Mouse (Mus musculus): ENCODE results near the gene Igfbp2. TPM values are rescaled to one million over a fixed set of nuclear protein-coding genes. Genes with fewer than 3 reads are reported as not detected.

Gene Igfbp2
- total RNA-seq, 4 experiments from 2014 or later: 36.7 to 56.7 (median 47.3) TPM

GRCm38 (mm10) chr1:72871337-72871696, 47.0 kb downstream of the Igfbp2 start:
- no peak for DNase-seq (ENCODE audit: low spot score in 2 of 2)

- peak; percentile 66 to 72 for DNase-seq (ENCODE audit: low spot score in 2 of 2)
Measured at GRCm38 (mm10) chr1:72871697-72872411, 47.6 kb downstream of the Igfbp2 start.

DNA sequence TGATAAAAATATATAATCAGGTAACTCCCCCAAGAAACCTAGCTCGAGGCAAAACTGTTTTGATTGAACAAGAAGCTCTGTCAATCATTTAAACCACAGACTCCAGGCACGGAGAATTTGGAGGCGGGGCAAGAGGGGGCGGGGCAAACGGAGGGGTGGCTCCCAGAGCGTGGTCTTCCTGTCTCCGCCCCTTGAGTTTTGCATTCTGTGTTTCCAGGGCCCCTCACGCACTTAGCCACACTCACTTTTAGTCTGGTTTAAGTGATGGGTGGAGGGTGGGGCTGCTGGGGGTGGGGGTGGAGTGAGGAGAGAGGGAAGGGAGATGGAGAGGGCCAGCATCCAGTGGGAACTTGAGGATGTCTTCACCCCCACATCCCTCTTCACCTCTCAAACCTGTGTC, 48.2 kb downstream of the Igfbp2 start:
- peak; percentile 63 to 67 for DNase-seq (ENCODE audit: low spot score in 2 of 2)

GRCm38 (mm10) chr1:72873078-72873477, 48.8 kb downstream of the Igfbp2 start:
- DNase-seq (ENCODE audit: low spot score in 2 of 2): no peak

DNA sequence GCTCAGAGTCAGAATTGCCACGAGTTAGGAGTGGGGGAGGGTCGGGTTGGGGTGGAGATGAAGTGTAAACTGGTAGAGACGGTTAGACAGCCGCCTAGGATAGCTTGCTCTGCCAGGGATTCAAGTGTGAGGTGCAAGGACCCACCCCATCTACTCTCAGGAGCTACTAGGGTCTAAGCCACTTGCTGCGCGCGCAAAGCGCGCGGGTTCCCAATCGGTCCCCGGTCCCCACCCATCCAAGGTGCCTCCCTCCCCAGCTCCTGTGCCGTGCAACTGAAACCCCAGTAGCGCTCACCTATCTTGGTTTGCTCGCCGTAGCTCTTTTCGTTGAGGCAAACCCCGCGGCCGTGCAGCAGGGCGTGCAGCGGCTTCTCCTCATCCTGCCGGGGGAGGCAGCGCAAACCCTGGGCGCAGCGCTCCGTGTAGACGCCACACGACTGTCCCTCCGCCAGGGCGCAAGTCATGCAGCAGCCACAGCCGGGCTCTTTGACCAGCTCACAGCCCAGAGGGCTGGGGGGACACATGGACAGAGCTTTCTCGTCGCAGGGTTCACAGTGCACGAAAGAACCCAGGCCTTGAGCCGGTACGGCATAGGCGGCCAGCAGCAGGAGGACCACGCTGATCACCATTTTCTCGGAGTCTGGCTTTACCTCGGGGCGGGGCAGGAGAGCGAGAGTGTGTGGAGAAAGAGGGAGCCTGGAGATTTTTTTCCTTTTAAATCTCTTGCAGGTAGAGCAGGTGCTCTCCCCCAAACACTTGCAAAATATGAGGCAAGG, 49.4 kb downstream of the Igfbp2 start:
- DNase-seq (ENCODE audit: low spot score in 2 of 2): peak in 1 of 2 experiments; percentile 64

DNA sequence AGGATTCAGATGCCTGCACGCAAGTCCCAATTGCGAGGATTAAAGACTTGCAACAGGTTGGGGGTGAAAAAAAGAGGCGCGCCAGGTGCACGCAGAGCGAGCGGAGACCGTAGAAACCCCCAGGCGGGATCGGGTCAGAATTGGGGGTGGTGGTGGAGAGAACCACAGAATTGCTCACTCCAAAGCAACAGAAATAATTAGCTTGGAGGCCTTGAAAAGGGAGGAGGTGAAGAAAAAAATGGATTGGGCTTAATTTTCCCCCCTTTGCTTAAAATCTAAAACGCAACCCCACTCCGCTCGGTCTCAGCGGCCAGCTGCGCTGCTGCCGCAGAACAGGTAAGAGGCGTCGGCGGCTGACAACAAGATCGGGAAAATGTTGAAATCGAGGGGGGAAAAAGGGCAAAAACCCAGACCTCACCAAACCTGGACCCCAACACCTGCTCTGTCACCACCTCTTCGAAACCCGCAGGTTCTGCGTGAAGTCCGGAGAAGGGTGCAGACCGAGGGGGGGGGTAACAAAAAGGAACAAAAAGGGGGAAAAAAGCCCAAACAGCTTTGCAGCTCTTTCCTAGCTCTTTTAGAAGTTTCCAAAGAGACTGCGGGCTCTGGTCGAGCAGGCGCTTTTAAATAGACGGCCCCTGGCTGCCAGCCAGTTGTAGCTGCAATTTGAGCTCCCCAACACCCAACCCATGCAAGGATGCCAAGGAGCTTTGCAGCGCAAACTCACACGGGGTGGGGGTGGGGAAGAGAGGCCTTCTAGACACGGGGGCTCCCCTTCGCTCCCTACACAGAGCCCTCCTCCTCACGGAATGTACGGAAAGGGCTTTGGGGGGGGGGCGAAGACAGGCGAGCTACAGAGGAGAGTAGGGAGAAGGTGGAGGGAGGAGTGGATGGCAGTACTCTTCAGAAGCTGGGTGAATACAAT, 50.2 kb downstream of the Igfbp2 start, which contains the start of gene Igfbp5:
Igfbp5 (minus strand) TSS at position 598 of the 925 bp plus-strand sequence.
- peak in 1 of 2 experiments; percentile 58 for DNase-seq (ENCODE audit: low spot score in 2 of 2)

DNA sequence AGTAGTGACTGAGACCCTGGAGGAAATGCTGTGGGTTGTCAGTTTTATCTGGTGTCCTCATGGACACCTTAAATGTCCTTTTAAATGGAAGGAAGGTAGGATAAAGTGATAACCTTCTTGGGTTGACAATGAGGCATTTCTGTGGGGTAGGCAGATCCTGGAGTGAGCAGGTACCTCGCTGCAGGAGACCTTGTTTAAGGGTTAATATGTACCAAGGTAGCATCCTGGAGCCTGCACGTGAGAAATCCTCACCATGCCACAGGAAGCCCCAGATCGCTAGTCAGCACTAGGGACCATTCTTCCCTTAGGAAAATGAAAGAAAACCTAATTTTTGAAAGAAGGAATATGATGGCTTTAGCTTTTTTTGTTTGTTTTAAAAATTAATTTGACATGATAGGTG, 51.4 kb downstream of the Igfbp2 start:
- DNase-seq (ENCODE audit: low spot score in 2 of 2): no peak

- DNase-seq (ENCODE audit: low spot score in 2 of 2): no peak
Measured at GRCm38 (mm10) chr1:72876111-72876510, 51.8 kb downstream of the Igfbp2 start.

GRCm38 (mm10) chr1:72877892-72878291, 53.6 kb downstream of the Igfbp2 start:
- DNase-seq (ENCODE audit: low spot score in 2 of 2): peak in 1 of 2 experiments; percentile 54

DNA sequence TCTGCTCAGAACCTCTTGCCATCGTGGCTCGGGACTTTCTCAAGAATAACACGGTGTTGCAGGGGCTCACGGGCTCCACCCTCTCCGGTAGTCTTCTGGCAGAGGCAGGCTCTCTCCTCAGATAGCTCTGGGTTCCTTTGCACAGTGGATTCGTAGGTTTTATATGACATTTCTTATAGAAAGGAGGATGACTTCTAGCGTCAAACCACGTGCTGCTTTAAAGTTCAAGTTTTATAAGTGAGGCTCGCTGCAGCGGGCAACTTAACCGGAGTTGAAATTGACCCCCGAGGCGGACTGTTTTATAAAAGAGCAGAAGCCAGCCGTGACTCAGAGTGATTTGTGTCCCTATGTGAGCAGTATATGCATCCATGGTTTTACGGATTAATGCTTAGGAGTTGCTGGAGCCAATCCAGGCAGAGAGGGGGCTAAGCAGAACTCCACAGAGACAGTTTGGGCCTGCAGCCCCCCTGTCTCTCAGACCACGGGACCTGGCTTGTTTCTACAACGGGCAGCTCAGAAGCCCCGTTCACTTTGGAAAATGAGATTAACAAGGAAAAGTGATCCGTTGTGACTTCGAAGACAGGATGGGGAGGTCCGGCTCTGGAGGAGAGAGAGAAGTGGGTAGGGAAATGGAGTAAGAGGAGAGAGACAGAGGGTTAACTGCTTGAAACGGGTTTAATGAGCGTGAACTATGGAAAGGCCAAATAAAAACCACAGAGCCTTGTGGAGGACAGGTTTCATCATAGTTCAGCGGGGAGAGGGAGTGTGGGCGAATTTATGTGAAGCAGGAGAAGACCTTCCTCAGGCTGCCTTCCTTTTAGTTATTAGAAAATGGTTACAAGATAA, 54.4 kb downstream of the Igfbp2 start:
- no peak for DNase-seq (ENCODE audit: low spot score in 2 of 2)

DNA sequence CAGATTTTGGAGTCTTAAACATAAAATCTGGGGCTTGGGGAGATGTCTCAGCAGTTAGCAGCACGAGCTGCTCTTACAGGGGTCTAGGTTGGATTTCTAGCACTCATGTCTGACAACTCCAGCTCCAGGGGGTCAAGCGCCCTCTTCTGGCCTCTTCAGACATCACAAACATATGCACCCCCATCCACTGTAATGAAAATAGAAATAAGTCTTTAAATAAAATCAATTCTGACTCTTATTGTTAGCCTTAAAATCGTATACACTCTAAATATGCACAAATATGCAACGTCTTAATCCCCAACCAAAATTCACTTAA, 55.0 kb downstream of the Igfbp2 start:
- DNase-seq (ENCODE audit: low spot score in 2 of 2): no peak

DNA sequence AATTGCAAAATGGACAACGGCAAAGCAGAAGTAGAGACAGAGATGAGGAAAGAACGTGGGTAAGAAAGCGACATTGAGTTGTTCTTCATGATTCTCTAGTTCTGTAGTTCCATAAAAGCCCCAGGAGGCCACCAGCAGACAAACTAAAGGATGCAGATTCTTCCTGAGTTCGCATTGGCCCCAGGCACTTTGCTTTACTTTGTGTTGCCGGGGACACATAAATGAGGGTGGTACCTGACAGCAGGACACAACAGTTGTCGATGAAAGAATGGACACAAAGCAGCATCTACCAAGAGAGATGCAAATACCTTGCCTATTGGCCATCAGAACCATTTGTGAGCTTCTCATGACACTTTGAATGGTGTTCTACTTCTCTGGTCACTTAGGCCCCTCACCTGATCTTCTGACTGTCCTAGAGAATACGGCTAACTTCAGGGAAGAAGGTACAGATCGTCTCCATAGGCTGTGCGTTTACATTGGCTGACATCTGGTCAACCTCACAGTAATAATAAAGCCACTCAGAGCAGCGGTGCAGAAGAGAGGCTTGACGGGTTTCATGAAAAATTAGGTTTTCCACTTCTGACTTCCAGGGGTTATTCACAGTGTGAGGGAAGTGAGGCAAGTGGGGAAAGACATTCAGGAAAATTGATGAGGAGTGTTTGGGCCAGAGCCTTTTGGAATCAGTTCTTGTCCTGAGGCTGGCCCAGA, 61.0 kb downstream of the Igfbp2 start:
- no peak for DNase-seq (ENCODE audit: low spot score in 2 of 2)

- DNase-seq (ENCODE audit: low spot score in 2 of 2): no peak
Measured at GRCm38 (mm10) chr1:72885819-72886169, 61.5 kb downstream of the Igfbp2 start.

DNA sequence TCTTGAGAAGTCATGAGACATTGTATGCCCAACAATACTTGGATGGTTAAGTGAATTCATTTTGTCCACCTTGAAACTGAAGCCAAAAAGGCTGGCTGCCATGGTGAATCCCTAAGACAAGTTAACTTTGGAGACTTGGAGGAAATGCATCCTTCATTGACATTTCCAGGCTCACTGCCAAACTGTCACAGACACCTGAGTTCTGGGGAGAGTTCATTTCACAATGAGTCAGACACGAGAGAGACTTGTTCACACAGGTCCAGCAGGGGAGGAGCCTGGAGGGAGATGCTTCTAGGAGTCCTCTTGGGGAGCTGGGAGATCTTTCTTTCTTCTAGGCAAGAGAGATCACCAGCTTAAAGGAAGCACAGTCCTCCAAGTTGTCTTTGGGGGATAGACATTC, 63.6 kb downstream of the Igfbp2 start:
- no peak for DNase-seq (ENCODE audit: low spot score in 2 of 2)

- DNase-seq (ENCODE audit: low spot score in 2 of 2): no peak
Measured at GRCm38 (mm10) chr1:72895821-72896220, 71.5 kb downstream of the Igfbp2 start.

Other genes with a start within 250 kb of the Igfbp2 start
- gene Smarcal1, start 241.3 kb upstream of the Igfbp2 start, total RNA-seq (2022): 10 to 100 TPM; 59.3 to 66.1 (median 63.5) TPM
- gene Ankar, start 123.9 kb upstream of the Igfbp2 start, total RNA-seq (2022): not detected
- gene Rpl37a, start 113.2 kb upstream of the Igfbp2 start, total RNA-seq (2022): 100 to 1,000 TPM; 603 to 734 (median 658) TPM
- 100 to 1,000 TPM in 2 of 4 experiments, 10 to 100 TPM in 2; 81.6 to 154 (median 113) TPM for gene Igfbp5, start 50.4 kb downstream of the Igfbp2 start, total RNA-seq (2022)
- gene Tnp1, start 191.4 kb downstream of the Igfbp2 start, total RNA-seq (2022): not detected

Measured in layer of hippocampus, adult 8-10 months (tissue).